Mouse (Mus musculus): ENCODE data around the gene Apoh. TPM values are rescaled to one million over a fixed set of nuclear protein-coding genes. Genes with fewer than 3 reads are reported as not detected.
A peak's percentile ranks its signal among the peaks of the same experiment; 100 is the strongest.

Gene Apoh
- 100 to 1,000 TPM in 1 of 2 experiments, 1 to 10 TPM in 1; 7.8 to 315 TPM for total RNA-seq (2021)
- long read RNA-seq, experiment 1, transcript Apoh-201 (8 exons, 1,190 nt): major isoform, 93 of 124 reads
- long read RNA-seq, experiment 1, partial matches to known transcripts: 28 of 124 reads
- long read RNA-seq, experiment 1, other reads (novel, unspliced or antisense): 3 of 124 reads
- long read RNA-seq, experiment 2: 0 reads

DNA sequence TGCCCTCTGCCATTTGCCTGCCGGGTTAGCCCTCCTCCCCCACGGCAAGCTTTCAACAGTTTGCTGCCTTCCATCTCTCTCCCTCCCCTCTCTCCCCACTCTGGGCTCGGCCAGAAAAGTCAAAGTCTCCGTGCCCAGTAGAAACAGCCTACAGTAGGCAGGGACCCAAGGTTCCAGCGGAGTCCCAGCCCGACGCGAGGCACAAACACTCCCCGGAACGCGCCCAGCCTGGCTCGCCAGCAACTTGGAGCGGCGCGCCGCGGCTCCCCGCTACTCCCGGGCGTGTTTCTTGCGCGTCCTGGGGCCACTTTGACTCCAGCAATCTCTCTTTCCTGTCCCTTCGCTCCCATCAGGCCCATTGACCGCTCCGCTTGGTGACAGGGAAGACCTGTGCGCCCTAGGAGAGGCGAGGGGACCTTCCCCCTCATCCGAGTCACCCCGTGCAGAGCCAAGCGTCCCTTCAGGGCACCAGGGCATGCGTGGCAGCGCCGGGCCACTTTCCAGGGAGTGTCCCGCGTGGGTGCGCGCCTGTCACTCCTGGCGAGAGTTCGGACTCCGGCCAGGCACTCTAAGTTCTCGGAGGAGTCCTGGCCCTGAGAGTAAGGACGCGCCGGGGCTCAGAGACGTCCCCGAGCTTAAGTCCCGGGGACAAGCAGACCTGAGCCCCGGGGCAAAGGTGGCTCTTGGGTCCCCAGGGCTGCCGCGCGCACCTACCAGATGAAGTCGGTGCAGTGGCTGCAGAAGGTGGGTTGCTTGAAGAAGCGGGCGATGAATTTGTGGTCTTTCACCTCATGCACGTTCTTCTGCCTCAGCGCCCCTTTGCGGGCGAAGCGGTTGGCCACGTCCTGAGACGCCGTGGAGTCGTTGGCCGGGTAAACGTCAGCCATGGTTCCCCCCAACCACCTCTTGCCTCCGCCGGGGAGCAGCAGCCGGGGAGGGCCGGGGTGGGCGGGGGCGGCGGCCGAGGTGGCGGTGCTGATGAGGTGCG, at the start of gene Apoh:
Gene Apoh (plus strand): TSS at position 574 of the 988 bp plus-strand sequence.
- peak; percentile 8 to 9 for DNase-seq (ENCODE audit: low spot score in 2 of 2)

DNA sequence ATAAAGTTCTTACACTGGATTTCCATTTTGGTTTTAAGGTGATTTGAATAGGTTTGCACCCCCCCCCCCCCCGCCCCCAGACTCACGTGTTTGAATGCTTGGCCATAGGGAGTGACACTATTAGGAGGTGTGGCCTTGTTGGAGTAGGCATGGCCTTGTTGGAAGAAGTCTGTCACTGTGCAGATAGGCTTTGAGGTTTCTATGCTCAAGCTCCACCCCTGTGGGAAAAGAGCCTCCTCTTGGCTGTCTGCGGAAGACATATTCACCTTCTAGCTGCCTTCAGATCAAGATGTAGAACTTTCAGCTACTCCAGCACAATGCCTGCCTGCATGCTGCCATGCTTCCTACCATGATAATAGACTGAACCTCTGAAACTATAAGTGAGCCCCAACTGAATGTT, 49.3 kb upstream of the Apoh start:
- no peak for DNase-seq (ENCODE audit: low spot score in 2 of 2)

DNA sequence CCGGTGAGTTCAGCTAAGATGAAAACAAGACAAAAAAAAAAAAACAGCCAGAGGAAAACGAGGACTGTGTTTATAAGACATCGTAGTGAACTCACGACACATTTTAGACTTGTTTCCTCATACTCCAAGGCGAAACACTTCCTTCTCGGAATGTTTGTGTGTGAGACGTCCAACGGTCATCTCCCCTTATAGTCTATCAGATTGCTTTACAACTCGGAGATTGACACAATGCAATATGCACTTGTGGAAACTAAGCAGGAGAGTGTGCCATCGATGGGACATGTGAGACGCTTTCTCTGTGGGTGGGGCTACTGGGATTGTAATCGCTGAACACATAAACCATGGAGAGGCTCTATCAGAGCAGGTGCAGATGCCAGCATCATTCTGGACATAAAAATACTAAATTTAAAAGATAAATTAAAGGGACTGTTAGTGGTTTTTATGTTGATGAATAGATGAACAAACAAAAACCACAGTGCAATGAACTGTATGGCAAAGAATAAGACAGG, 48.8 kb upstream of the Apoh start:
- no peak for DNase-seq (ENCODE audit: low spot score in 2 of 2)

DNA sequence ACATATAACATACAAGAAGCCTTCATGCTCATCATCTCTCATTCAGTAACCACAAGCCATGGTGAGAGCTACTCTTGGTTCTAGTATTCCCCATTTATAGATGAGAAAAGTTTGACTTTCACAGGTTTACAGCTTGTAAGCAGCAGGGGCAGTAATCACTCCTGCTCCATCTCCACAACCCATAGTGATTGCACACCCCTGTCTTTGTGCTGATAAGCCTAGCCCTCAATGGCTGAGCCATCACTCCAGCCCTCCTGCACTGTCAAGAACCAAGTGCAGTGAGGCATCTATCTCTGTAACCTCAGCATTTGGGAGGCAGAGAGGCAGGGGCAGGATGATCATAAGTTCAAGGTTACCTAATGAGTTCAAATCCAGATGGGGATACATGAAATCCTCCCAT, 47.8 kb upstream of the Apoh start:
- DNase-seq (ENCODE audit: low spot score in 2 of 2): no peak

DNA sequence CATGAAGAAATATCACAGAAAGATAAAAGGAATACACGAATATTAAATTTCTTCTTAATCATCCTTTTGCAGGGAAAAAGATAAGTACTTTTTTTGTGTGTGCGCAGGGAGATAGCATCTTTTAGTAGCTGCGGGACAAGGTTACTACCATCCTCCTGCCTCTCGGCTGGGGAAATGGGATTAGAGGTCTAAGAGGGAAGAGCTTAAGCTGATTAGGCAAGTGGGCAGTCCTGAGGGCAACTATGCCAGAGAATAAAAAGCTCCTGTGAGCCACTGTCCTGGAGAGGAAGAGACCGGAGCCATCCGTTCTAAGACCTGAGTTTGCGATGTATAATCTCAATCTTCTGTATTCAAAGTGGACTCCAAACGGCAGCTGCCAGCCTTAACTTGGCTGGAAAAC, 45.2 kb upstream of the Apoh start:
- no peak for DNase-seq (ENCODE audit: low spot score in 2 of 2)

DNA sequence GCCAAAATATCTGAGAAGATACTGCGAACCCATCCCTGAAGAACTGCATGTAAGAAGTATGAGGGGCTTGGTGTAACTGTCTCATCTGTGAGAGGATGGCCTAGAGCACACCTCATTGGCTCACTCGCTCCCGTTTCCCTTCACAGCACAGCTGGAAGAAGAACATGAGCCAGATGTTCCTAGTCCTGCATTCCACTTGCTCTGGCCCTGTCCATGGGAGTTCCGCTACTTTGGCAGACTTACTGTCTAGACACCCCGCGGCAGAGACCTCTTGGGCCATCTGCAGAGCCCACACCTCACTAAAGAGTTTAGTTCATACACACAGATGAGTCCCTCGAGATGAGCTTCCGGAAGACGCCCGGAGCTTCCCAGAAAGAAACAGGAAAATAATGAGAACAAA, 43.2 kb upstream of the Apoh start:
- DNase-seq (ENCODE audit: low spot score in 2 of 2): no peak

DNA sequence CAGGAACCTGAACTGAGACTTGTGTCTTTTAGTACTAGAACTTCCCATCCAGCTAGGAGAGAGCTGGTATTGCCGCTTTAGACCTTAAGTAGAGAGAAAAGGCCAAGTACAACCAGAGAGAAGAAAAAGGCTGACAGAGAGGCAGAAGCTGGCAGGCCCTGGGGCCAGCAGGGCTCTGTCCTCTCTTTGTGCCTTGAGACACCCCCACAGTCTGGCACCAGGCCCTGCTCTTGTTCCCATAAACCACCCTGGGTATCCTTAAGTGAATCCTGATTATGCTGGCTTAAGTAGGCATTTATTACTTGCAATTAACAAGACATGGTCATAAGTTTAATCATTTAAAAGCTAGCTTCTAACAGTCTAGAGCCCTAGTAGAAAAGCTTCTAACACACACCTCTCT, 42.7 kb upstream of the Apoh start:
- no peak for DNase-seq (ENCODE audit: low spot score in 2 of 2)

DNA sequence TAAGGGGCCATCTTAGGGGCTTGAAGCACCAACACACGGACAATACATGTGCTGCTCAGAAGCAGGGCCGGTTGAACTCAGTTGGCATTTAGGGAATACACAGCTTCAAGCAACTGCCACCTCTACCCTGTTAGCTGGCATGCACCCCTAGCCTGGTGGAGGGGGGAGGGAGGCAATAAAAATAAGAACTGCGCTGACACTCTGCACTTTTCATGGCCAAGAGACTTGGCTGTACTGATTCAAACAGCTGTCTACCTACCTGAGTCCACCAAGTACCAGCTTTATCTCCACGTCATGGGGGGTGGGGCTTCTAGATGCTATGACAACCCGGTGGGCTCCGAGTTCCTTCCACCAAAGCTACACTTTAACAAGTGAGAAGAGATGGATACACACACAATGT, 42.1 kb upstream of the Apoh start:
- no peak for DNase-seq (ENCODE audit: low spot score in 2 of 2)

DNA sequence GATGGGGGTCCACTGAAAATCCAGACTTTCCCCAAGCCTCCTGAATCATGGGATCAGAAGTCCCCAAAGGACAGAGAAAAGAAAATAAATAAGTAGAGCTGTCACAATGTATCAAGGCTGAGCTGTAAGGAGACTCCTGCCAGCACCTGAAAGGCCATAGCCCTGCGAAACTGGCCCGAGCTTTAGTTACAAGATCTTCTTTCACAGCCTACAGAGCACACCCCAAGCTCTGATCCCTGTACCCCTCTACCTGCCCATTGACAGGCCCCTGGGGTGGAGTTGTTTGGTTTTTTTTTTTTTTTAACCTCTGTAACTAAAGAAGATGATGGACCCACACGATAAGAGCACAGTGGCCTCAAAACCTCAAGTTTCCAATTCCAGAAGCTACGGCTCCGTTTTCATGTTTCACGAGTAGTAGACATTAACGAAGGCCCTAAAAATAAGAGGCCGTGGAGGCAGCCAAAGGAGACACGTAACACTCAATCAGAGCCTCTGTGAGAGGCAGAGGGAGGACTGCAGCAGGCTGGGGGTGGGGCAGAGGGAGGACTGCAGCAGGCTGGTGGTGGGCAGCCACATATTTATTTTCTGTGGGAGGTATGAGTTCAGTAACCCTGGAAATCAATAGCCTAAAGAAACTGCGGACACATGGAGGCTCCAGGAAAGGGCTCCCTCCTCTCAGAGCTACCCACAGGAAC, 41.2 kb upstream of the Apoh start:
- no peak for DNase-seq (ENCODE audit: low spot score in 2 of 2)

DNA sequence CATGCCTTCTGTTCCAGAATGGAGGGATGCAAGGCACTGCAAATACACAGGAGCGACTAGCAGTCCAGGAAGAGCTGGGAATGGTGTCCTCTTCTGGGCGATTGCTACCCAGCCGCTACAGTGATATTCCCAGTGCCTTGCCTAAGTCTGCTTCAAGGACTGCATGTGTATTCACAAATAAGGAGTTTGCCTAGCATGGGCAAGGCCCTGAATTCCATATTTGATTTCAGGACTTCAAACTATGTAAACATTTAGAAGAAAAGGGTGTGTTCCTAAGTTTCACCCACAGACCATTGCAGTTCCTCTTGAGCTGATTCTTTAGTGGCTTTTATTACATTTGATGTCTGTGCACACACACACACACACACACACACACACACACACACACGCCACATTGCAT, 39.4 kb upstream of the Apoh start:
- no peak for DNase-seq (ENCODE audit: low spot score in 2 of 2)

DNA sequence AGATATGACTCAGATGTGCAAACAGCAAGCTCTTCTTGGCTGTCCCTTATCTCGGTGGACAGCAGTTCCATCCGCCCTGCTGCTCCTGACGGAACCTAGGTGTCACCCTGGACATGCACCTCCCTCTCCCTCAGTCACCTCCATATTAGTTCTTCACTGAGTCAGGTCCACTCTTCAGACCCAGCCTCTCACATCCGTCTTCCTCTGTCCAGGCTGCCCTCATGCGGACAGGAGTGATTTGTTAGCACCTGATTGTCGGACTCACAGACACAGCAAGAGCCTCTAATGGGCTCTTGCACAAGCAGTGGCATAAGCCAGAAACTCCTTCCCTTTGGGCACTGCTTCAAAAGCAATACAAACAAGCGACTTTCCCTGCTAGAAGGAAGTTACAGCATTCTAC, 35.9 kb upstream of the Apoh start:
- DNase-seq (ENCODE audit: low spot score in 2 of 2): no peak

DNA sequence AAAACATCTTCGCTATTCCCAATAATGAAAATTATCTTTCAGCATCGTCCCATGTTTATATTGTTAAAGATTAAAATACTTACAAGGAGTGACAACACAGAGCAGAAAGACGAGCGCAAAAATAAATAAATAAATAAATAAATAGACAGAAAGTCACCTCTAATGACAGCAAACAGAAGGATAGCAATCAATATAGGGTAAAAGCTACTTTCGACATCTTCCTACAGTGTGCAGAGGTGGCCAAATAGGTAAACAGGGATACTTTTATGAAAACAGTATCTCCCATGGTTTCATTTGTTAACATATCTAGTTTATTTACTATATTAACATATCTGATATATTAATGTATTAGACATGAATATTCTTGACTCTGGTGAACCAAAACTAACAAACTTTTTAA, 34.9 kb upstream of the Apoh start:
- no peak for DNase-seq (ENCODE audit: low spot score in 2 of 2)

DNA sequence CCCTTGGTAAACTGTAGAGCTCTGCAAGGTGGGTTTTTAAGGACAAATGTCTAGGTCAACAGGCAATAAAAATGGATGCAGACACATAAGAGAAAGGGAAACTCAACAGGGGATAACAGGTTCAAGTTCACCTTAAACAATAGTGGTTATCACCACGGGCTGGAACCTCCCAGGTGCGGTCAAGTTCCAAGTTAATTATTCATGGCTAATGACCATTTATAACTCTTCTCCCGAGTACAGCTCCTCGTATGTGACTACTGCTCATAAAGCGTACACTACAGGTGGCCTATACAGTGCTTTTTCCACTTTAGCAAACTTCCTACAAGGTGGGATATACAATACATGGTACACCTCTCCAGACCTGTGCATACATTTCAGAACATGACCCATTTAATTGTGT, 33.4 kb upstream of the Apoh start:
- no peak for DNase-seq (ENCODE audit: low spot score in 2 of 2)

DNA sequence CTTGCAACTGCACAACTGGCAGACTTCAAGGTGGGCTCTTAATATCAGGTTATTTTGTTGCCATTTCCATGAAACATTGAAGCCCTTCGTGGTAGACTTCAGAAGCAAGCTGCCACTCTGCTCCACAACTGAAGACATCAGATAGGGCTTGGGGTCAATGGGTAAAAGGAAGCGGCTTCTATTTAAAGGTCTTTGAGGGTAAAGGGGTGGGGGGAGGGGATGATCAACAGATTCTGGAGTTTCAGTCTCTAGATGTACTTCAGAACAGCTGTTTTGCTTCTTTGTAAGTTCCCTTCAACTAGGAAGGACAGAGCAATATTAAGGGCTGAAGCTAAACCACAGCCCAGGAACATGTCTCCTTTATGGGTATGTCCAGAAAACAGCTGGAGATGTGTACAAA, 31.2 kb upstream of the Apoh start:
- no peak for DNase-seq (ENCODE audit: low spot score in 2 of 2)

DNA sequence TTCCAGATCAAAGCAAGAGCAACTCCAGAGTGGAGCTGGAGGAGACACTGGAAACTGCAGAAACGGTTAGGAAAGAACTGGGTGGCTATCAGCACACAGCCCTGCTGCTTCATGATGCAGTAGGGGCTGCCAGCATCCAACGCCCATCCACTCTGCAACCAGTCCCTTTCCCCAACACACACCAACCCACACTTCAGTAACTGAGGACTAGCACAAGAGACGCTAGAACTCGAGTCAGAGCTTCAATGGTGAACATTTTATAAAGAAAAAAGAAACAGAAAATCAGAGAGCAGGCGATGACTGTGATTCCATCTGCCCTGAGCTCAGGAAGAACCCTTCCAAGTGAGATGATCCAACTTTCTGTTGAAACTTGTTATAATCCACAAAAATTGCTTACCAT, 30.6 kb upstream of the Apoh start:
- no peak for DNase-seq (ENCODE audit: low spot score in 2 of 2)

DNA sequence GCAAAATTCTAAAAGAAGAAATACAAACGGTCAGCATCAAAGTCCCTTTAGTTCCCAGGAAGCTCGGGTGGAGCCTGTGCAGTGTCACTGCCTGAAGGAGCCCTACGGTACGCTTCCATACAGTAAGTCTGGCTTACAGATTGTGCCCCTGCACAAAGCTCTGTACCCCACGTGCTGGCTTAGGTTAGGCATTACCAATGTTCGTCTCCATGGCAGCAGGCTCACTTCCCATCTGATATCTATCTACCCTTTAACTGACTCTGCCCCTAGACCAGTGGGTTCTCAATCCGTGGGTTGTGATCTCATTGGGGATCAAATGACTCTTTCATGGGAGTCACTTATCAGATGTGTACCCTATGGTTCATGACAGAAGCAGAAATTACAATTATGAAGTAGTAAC, 27.4 kb upstream of the Apoh start:
- no peak for DNase-seq (ENCODE audit: low spot score in 2 of 2)

DNA sequence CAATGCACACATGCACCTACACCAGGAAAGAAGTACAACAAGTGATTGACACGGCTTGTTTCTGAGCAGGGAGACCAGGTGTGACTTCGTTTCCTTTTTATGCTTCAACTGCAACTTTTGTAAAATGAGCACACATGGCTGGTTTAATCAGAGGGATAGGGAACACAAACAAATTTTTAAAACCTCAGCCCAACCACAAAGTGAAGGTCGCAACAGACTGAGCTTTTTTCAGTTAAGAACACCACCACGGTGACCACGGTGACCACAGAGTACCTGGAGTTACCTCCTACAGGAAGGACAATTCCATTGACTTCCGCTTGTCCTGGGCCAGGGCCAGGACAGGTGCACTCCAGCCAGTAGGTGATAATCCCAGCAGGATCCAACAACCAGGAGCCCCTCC, 25.3 kb upstream of the Apoh start:
- no peak for DNase-seq (ENCODE audit: low spot score in 2 of 2)

DNA sequence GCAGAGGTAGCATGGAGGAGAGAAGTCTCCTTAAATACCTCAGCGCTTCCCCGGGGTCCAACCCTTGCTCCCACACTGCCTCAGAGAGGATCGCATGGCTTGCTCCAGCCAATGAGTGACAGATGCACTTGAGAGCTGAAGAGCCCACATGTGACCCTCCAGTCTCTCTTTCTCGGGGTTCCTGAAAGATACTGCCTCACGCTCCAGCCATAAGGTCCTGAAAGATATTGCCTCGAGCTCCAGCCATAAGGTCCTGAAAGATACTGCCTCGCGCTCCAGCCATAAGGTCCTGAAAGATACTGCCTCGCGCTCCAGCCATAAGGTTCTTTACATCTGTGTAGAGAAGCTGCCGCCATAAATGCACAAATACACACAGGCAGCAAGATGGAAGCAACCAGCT, 24.0 kb upstream of the Apoh start:
- DNase-seq (ENCODE audit: low spot score in 2 of 2): no peak

DNA sequence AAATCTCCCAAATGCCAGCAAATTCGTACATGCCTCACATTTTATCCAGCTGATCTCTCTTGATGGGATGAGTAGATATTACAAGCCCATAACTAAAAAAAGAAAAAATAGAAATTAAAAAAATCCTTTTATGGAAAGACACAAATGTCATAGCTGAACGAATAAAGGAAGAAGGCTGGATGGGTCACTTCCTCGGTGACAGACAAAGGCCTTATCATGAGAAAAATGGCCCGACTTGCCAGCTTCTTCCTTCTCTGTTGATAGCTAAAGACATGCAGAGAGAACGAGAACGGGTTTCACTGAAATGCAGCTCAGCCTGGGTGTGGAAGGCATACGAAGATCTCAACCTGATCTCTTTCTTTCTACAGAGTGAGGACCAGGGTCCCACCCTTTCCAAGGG, 22.6 kb upstream of the Apoh start:
- DNase-seq (ENCODE audit: low spot score in 2 of 2): no peak

DNA sequence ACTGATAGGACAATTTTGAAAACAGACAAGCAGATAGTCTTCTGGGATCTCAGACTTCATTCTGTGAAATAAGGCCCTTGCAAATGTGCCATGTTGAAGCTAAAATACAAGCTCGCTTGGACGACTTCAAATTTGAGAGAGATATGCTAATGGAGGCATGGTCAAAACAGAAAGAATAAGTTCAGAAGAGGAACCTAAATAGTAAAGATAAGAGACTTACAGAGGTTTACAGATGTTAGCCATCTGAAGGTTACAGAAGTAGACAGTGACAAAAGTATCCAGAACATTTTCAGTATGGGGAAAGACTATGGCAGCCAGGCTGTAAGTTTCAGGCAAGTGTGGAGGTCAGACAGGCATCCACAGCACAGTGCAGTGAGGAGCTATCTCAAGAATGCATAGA, 21.0 kb upstream of the Apoh start:
- DNase-seq (ENCODE audit: low spot score in 2 of 2): no peak

DNA sequence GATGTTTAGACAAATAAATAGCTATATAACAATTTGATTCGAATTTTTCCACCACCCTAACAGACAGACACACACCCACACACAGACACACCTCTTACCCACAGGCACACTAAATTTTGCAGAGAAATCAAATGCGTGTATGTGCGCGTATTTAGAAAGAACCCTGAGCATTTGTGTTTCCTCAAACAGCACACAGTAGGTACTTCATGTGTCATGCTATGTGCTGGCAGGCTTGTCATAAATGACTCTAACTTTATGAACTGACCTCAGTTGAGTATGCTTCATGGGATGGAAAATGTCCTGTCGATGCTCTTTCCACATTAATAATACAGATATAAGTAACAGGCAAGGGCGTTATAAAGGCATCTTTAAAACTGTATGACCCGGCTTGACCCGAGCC, 17.2 kb upstream of the Apoh start:
- DNase-seq (ENCODE audit: low spot score in 2 of 2): no peak

DNA sequence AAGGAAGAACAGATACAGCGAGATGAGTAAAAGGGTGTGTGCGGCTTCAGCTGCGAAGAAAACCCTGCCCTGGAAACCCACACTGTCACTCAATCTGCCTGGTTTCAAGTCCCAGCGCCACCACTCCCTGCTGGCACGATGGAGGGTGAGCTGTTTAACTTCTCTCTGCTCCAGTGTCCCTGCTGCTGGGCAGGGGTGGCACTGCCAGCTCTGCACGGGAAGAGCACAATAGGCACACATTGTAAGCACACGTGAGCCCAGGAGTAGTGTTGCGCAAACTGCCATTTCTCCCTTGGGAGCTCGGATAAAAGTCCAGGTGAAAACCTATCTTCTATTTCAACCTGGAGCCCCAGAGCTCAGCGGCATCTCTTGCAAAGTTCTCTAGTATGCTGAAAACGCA, 12.3 kb upstream of the Apoh start:
- no peak for DNase-seq (ENCODE audit: low spot score in 2 of 2)

Measured in adrenal gland, postnatal 4 days (tissue).